Mouse (Mus musculus): ENCODE measurements around the gene 1700016H13Rik. TPM values are rescaled to one million over a fixed set of nuclear protein-coding genes. Genes with fewer than 3 reads are reported as not detected.

The 1700016H13Rik gene
- 0.02 and 0.04 TPM in 2 replicates for polyA plus RNA-seq (2012; rRNA removed)

GRCm38 (mm10) chr5:103655346-103656118 is at the start of gene 1700016H13Rik:
Gene 1700016H13Rik, minus strand, starts transcription at chr5:103656010.

GRCm38 (mm10) chr5:103691624-103692530 is 36.1 kb upstream of the 1700016H13Rik start, which contains the start of gene Aff1:
Gene Aff1, plus strand, starts transcription at chr5:103692374.

GRCm38 (mm10) chr5:103629111-103629764 is 26.6 kb downstream of the 1700016H13Rik start, which contains the start of gene Slc10a6:
Gene Slc10a6, minus strand, starts transcription at chr5:103629403.

Other genes with a start within 250 kb of the 1700016H13Rik start
- gene Ptpn13, start 230.8 kb downstream of the 1700016H13Rik start, polyA plus RNA-seq (2012; rRNA removed) = 1.1 TPM in 2 replicates
- gene Slc10a6, start 26.6 kb downstream of the 1700016H13Rik start, polyA plus RNA-seq (2012; rRNA removed) = 0.10 and 0.11 TPM in 2 replicates
- 3.3 and 4.1 TPM in 2 replicates for gene Aff1, start 36.4 kb upstream of the 1700016H13Rik start, polyA plus RNA-seq (2012; rRNA removed)

All from liver, embryonic 18 days (tissue).